Mouse (Mus musculus) limb, embryonic 11.5 days (tissue): Measurements from ENCODE around the gene Sp3. TPM values are rescaled to one million over a fixed set of nuclear protein-coding genes. Genes with fewer than 3 reads are reported as not detected.
"Not testable (repeated sequence)": the region's sequence is repeated elsewhere in the genome, so short reads cannot be mapped to it uniquely, and the experiment has no call there.

Experiments used
- ATAC-seq: fragments of 200-750 bp; cut with Nextera tagmentation; 2 replicates; pipeline ENCODE4 v1.8.0; 2017; ENCODE audit warnings: low read depth; ENCODE audit not compliant: insufficient number of reproducible peaks, low FRiP score, low TSS enrichment
- DNase-seq: peaks from one replicate; pipeline ENCODE4 v3.0.0-alpha.2; 2015; ENCODE audit warnings: low spot score
- H3K27ac ChIP-seq: fragments of 300-500 bp; sonication (generic); replicated peaks from 2 replicates; pipeline ENCODE4 v1.5.1; 2014; ENCODE audit warnings: low read depth, mild to moderate bottlenecking, low read length
- H3K27me3 ChIP-seq: fragments of 300-500 bp; sonication (generic); 2 replicates; pipeline ENCODE4 v1.6.1; 2014; ENCODE audit warnings: mild to moderate bottlenecking, low read length, mixed read lengths; ENCODE audit not compliant: control insufficient read depth, insufficient read depth
- H3K36me3 ChIP-seq: fragments of 300-500 bp; sonication (generic); 2 replicates; pipeline ENCODE4 v1.6.1; 2014; ENCODE audit warnings: mild to moderate bottlenecking, low read length, moderate library complexity, mixed read lengths; ENCODE audit not compliant: control insufficient read depth, insufficient read depth
- H3K4me1 ChIP-seq: fragments of 300-500 bp; sonication (generic); 2 replicates; pipeline ENCODE4 v1.6.1; 2014; ENCODE audit warnings: low read length, mixed read lengths; ENCODE audit not compliant: control insufficient read depth, insufficient read depth
- H3K4me2 ChIP-seq: fragments of 300-500 bp; sonication (generic); 2 replicates; pipeline ENCODE4 v1.6.1; 2014; ENCODE audit warnings: low read depth, mild to moderate bottlenecking, moderate library complexity; ENCODE audit not compliant: severe bottlenecking
- H3K4me3 ChIP-seq: fragments of 300-500 bp; sonication (generic); 2 replicates; pipeline ENCODE4 v1.5.1; 2014; ENCODE audit warnings: low read depth, low read length
- H3K9ac ChIP-seq: fragments of 300-500 bp; sonication (generic); 2 replicates; pipeline ENCODE4 v1.6.1; 2014; ENCODE audit warnings: mild to moderate bottlenecking, low read length
- H3K9me3 ChIP-seq: fragments of 300-500 bp; sonication (generic); 2 replicates; pipeline ENCODE4 v1.6.1; 2016; ENCODE audit warnings: low read length; ENCODE audit not compliant: control insufficient read depth
- WGBS: fragments of 180-500 bp; shearing (Covaris S2); extraction: QIAGEN DNeasy Blood & Tissue Kit; methylation state at CpG from one replicate; pipeline ENCODE4 v1.1.7; 2014; 5-methylcytosine and 5-hydroxymethylcytosine counted together
- polyA plus RNA-seq: library from polyadenylated mRNA; unstranded; fragments of >200 nt; fragmentation: Nextera tagmentation; extraction: Ambion mirVana; gene quantifications from 2 replicates; pipeline ENCODE4 v1.2.1, GENCODE M21; 2014

Gene Sp3
- polyA plus RNA-seq, 1 experiment from 2014 or later = 71.6 TPM

DNA sequence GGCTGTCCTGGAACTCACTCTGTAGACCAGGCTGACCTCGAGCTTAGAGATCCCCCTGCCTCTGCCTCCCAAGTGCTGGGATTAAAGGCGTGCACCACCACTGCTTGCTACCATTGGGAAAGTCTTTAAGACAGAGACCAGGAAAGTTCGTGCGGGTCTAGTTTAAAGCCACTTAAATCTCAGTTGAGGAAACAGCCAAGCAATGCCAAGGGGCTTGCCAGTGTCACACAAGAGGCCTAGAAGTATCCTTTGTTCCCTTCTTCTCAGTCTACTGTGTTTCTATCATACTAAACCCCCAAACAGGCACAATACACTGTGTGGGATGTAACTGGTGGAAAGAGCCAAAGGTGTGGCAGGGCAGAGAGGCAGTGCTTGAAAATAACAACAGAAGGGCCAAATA is 17.3 kb upstream of the Sp3 start:
- DNase-seq = no peak
- WGBS = 93% methylated on average over 4 of the region's 4 CpGs
- H3K36me3 ChIP-seq = no peaks in the 10 kb centered on the region; the same call in 1 of the 2 replicates
- H3K4me3 ChIP-seq = no peak overlapping the region
- no peak overlapping the region for H3K4me2 ChIP-seq
- ATAC-seq = no peak
- H3K9me3 ChIP-seq = no peaks in the 10 kb centered on the region
- H3K4me1 ChIP-seq = no peaks in the 10 kb centered on the region
- H3K27me3 ChIP-seq = no peaks in the 10 kb centered on the region
- no peak overlapping the region for H3K9ac ChIP-seq
- H3K27ac ChIP-seq = no peak overlapping the region

DNA sequence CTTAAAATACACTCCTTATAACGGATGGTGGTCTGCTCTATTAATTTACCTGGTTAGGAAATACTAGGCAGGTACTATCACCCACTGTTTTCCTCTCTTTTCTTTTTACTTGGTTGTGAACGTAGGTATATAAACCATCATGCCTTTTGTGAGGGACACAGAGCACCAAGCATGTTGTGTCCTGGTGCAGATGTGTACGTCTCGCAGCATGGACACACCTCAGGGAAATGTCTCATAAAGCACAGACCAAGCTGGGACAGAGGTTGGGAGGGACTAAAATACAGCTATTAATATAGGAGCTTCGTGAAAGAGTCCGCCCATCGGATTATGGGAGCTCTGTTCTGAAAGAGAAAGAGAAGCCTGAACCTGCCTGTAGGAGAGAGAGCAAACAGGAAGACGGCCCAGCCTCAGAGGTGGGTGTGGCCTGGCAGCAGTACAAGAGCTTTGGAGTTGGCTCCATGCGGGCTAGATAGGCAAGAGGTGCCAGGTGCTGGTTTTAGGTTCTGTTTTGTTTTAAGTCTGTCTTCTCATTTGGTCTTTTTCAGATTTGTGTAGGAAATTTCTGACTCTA is 16.6 kb upstream of the Sp3 start:
- H3K27me3 ChIP-seq = no peaks in the 10 kb centered on the region
- H3K9me3 ChIP-seq = no peaks in the 10 kb centered on the region
- H3K4me3 ChIP-seq = no peak overlapping the region
- ATAC-seq (no peak), DNase-seq (no peak)
- H3K9ac ChIP-seq = no peak overlapping the region
- H3K27ac ChIP-seq = no peak overlapping the region
- no peaks in the 10 kb centered on the region for H3K4me1 ChIP-seq
- no peaks in the 10 kb centered on the region for H3K36me3 ChIP-seq
- 69% methylated on average over 9 of the region's 9 CpGs for WGBS
- no peak overlapping the region for H3K4me2 ChIP-seq

GRCm38 (mm10) chr2:72995346-72996097 is 15.3 kb upstream of the Sp3 start:
- no peak overlapping the region for H3K4me2 ChIP-seq
- DNase-seq = no peak

DNA sequence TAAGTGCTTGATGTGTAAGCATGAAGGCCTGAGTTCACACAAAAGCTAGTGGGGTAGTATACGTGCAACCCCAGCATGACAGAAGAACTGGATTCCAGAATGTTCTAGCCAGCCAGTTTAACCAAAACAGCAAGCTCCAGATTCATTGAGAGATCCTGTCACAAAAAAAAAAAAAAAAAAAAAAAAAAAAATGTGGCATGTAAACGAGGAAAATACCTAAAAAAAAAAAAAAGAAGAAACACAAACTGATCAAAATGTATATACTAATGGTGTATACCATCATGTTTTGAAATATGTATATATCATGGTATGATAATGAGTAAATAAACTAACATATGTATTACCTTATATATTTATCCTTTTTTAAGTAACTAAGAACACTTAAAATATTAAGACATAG is 13.9 kb upstream of the Sp3 start:
- Histone ChIP-seq H3K4me3 (no peak overlapping the region), H3K9me3 (no peaks in the 10 kb centered on the region), H3K36me3 (no peaks in the 10 kb centered on the region), H3K27ac (no peak overlapping the region), H3K4me2 (no peak overlapping the region), H3K4me1 (no peaks in the 10 kb centered on the region), H3K27me3 (no peaks in the 10 kb centered on the region), H3K9ac (no peak overlapping the region)
- WGBS = 71% methylated on average over 2 of the region's 2 CpGs
- ATAC-seq = no peak
- no peak for DNase-seq

More at GRCm38 (mm10) chr2:72995346-72996097, 15.3 kb upstream of the Sp3 start:
- Histone ChIP-seq H3K27ac (0 out of 2 replicates have a peak overlapping the region, but pooled peaks have one; percentile 23), H3K36me3 (no peaks in the 10 kb centered on the region), H3K9me3 (no peaks in the 10 kb centered on the region), H3K4me1 (no peaks in the 10 kb centered on the region), H3K27me3 (no peaks in the 10 kb centered on the region), H3K4me3 (no peak overlapping the region), H3K9ac (no peak overlapping the region)
- ATAC-seq = no peak
- WGBS = 53% methylated on average over 9 of the region's 9 CpGs

DNA sequence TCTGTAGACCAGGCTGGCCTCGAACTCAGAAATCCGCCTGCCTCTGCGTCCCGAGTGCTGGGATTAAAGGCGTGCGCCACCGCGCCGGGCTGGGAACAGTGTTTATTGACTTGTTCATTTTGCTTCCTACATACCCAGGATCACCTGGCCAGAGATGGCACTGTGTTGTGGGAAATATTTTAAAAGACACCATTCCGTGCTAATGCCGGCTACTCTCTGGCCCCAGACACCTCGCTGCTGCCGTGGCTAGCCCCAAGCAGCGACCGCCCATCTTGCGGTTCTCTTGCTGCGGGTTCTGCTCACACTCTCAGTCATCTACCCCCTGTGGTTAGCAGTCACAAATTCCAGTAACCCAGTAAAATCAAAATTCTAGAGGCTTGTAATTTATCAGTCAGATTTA is 12.3 kb upstream of the Sp3 start:
- Histone ChIP-seq H3K27ac (no peak overlapping the region), H3K4me1 (no peaks in the 10 kb centered on the region), H3K4me3 (no peak overlapping the region), H3K27me3 (no peaks in the 10 kb centered on the region), H3K36me3 (no peaks in the 10 kb centered on the region), H3K9ac (no peak overlapping the region), H3K4me2 (no peak overlapping the region), H3K9me3 (no peaks in the 10 kb centered on the region)
- DNase-seq (no peak), ATAC-seq (no peak)
- WGBS = 91% methylated on average over 17 of the region's 17 CpGs

DNA sequence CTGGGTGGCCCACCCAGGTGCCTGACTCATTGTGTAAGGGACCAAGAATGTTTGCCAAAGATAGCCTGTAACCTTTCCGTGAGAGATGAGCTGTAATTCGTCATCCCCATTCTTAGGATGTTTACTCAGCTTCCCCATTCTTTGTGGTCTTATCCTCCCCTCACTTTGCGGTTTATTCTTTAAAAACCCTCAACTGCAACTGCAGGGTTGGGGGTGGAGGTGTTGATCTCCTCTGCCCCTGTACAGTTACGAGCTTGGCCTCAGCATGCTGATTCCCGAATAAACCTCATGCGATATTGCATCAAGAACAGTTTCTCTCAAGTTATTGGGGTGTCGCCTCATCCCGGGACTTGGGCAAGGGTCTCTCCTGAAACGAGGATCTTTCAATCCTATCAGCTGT is 8.7 kb upstream of the Sp3 start:
- H3K27ac ChIP-seq, DNase-seq, H3K9ac ChIP-seq, ATAC-seq, H3K27me3 ChIP-seq, H3K4me2 ChIP-seq, H3K36me3 ChIP-seq, H3K4me3 ChIP-seq, H3K4me1 ChIP-seq, H3K9me3 ChIP-seq: not testable (repeated sequence)
- 92% methylated on average over 9 of the region's 9 CpGs for whole genome bisulfite sequencing

- peaks cover 9% of the 10 kb centered on the region; the same call in 1 of the 2 replicates for H3K4me1 ChIP-seq
- DNase-seq = no peak
- H3K9ac ChIP-seq = no peak within 1 kb of the TSS
- H3K9me3 ChIP-seq = no peaks in the 10 kb centered on the region
- 92% methylated on average over 5 of the region's 5 CpGs for WGBS
- no peaks in the 10 kb centered on the region for H3K27me3 ChIP-seq
- no peak within 1 kb of the TSS for H3K27ac ChIP-seq
- H3K36me3 ChIP-seq = no peaks in the 10 kb centered on the region
- no peak within 1 kb of the TSS for H3K4me3 ChIP-seq
- ATAC-seq = no peak
- no peak within 1 kb of the TSS for H3K4me2 ChIP-seq
Observed at GRCm38 (mm10) chr2:72986616-72987015, 6.4 kb upstream of the Sp3 start, which contains the start of gene Gm11084. Gene Gm11084, minus strand, starts transcription at chr2:72986716.

- Histone ChIP-seq H3K4me1 (peaks cover 9% of the 10 kb centered on the region; the same call in 1 of the 2 replicates), H3K4me3 (no peak overlapping the region), H3K36me3 (no peaks in the 10 kb centered on the region), H3K27ac (no peak overlapping the region), H3K9me3 (no peaks in the 10 kb centered on the region), H3K9ac (no peak overlapping the region), H3K27me3 (no peaks in the 10 kb centered on the region), H3K4me2 (no peak overlapping the region)
- no peak for DNase-seq
- ATAC-seq = no peak
- 70% methylated on average over 1 of the region's 1 CpGs for WGBS
Observed at GRCm38 (mm10) chr2:72985516-72985915, 5.3 kb upstream of the Sp3 start.
